Mouse (Mus musculus) megakaryocyte progenitor cell, adult 5-6 weeks (primary cell): ENCODE data around the gene B4galt4. TPM values are rescaled to one million over a fixed set of nuclear protein-coding genes. Genes with fewer than 3 reads are reported as not detected.

Experiments used
- total RNA-seq, 2 experiments: library from RNA; stranded (forward) in 1 of 2; stranded (reverse) in 1 of 2; fragments of 157-497, 149-512 nt in 1 of 2; fragments of 200-1000 nt in 1 of 2; gene quantifications; 2 replicates each; pipeline versions ENCODE4 v1.2.3 to v1.2.4; 2015 to 2017

Gene B4galt4
- total RNA-seq, 2 experiments from 2014 or later = 40.2 to 56.4 TPM

Other genes starting within 250 kb of the B4galt4 start
- 7.0 and 9.2 TPM in 2 replicates for gene Timmdc1, start 219.6 kb upstream of the B4galt4 start, total RNA-seq (2015)
- gene Timmdc1, start 219.6 kb upstream of the B4galt4 start, total RNA-seq (2017) = 37.1 and 39.0 TPM in 2 replicates
- 41.1 and 43.1 TPM in 2 replicates for gene Poglut1, start 192.0 kb upstream of the B4galt4 start, total RNA-seq (2015)
- gene Poglut1, start 192.0 kb upstream of the B4galt4 start, total RNA-seq (2017) = 19.5 and 20.6 TPM in 2 replicates
- 129 and 146 TPM in 2 replicates for gene Tmem39a, start 183.6 kb upstream of the B4galt4 start, total RNA-seq (2015)
- 84.5 and 107 TPM in 2 replicates for gene Tmem39a, start 183.6 kb upstream of the B4galt4 start, total RNA-seq (2017)
- 12.8 and 15.6 TPM in 2 replicates for gene Arhgap31, start 29.0 kb upstream of the B4galt4 start, total RNA-seq (2015)
- 6.5 and 7.2 TPM in 2 replicates for gene Arhgap31, start 29.0 kb upstream of the B4galt4 start, total RNA-seq (2017)
- 0.49 and 1.1 TPM in 2 replicates for gene Upk1b, start 58.1 kb downstream of the B4galt4 start, total RNA-seq (2015)
- 0.14 TPM in 1 of 2 replicates, not detected in the other for gene Upk1b, start 58.1 kb downstream of the B4galt4 start, total RNA-seq (2017)
- not detected in 2 replicates for gene 4930435E12Rik, start 86.5 kb downstream of the B4galt4 start, total RNA-seq (2015)
- not detected in 2 replicates for gene 4930435E12Rik, start 86.5 kb downstream of the B4galt4 start, total RNA-seq (2017)
- not detected in 2 replicates for gene Igsf11, start 150.4 kb downstream of the B4galt4 start, total RNA-seq (2015)
- not detected in 2 replicates for gene Igsf11, start 150.4 kb downstream of the B4galt4 start, total RNA-seq (2017)